Mouse (Mus musculus): ENCODE results near the gene Kcp. TPM values are rescaled to one million over a fixed set of nuclear protein-coding genes. Genes with fewer than 3 reads are reported as not detected.
A peak's percentile ranks its signal among the peaks of the same experiment; 100 is the strongest.

The Kcp gene
- total and polyA plus RNA-seq, 2 experiments from 2014 or later: 7.7 to 27.5 TPM

DNA sequence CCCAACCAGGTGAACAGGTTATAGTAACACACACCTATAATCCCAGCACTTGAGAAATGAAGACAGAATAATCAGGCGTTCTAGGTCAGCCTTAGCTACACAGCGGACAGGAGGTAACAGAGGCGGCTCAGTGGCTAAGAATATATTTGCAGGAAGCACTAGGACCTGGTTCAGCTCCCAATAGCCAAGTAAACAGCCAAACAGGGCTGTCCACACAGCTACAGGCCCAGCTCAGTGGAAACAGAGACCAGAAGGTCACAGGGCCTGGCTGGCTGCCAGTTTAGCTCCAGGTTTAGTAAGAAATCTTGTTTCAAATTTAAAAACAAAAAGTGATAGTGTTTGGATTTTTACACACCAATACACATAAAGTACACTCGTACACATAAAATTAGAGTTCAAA lies 13.7 kb downstream of the Kcp start:
- Histone ChIP-seq H3K9me3 (ENCODE audit: low read length) (no peaks in the 10 kb centered on the region), H3K4me3 (ENCODE audit: low read length) (no peak overlapping the region), H3K27ac (no peak overlapping the region), H3K36me3 (ENCODE audit: insufficient read depth, low read length) (no peaks in the 10 kb centered on the region), H3K4me1 (ENCODE audit: insufficient read depth, low read length) (no peaks in the 10 kb centered on the region), H3K27me3 (ENCODE audit: insufficient read depth, low read length) (peaks cover 14% of the 10 kb centered on the region; the same call in 1 of the 2 replicates), H3K4me2 (ENCODE audit: low read depth, low read length) (no peak overlapping the region), H3K9ac (replicated peaks; ENCODE audit: low read length) (no peak overlapping the region)
- WGBS: 87% methylated on average over 4 of the region's 4 CpGs
- ATAC-seq (no peak), DNase-seq (ENCODE audit: low spot score) (no peak)
- TF ChIP-seq CTCF (IDR thresholded peaks at IDR 0.05; ENCODE audit: low read depth): no peak

DNA sequence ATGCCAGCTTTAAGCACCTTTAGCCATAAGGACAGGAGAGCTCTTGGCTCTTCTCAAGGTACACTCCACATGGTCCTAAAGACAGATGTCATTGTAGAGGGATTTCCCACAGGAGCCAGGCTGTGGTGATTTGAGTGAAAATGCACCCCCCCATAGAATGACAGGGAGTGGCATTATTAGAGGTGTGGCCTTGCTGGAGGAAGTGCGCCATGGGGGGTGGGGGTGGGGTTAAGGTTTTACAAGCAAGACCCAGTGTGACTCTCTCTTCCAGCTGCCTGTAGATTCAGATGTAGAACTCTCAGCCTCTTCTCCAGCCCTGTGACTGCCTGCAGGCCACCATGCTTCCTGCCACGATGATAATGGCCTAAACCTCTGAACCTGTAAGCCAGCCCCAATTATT lies 21.8 kb downstream of the Kcp start:
- Histone ChIP-seq H3K9ac (replicated peaks; ENCODE audit: low read length) (no peak overlapping the region), H3K4me1 (ENCODE audit: insufficient read depth, low read length) (no peaks in the 10 kb centered on the region), H3K4me3 (ENCODE audit: low read length) (no peak overlapping the region), H3K27me3 (ENCODE audit: insufficient read depth, low read length) (no peaks in the 10 kb centered on the region), H3K27ac (no peak overlapping the region), H3K4me2 (ENCODE audit: low read depth, low read length) (no peak overlapping the region), H3K36me3 (ENCODE audit: insufficient read depth, low read length) (no peaks in the 10 kb centered on the region), H3K9me3 (ENCODE audit: low read length) (no peaks in the 10 kb centered on the region)
- 53% methylated on average over 2 of the region's 2 CpGs for WGBS
- ATAC-seq (no peak), DNase-seq (ENCODE audit: low spot score) (no peak)
- TF ChIP-seq CTCF (IDR thresholded peaks at IDR 0.05; ENCODE audit: low read depth): no peak

DNA sequence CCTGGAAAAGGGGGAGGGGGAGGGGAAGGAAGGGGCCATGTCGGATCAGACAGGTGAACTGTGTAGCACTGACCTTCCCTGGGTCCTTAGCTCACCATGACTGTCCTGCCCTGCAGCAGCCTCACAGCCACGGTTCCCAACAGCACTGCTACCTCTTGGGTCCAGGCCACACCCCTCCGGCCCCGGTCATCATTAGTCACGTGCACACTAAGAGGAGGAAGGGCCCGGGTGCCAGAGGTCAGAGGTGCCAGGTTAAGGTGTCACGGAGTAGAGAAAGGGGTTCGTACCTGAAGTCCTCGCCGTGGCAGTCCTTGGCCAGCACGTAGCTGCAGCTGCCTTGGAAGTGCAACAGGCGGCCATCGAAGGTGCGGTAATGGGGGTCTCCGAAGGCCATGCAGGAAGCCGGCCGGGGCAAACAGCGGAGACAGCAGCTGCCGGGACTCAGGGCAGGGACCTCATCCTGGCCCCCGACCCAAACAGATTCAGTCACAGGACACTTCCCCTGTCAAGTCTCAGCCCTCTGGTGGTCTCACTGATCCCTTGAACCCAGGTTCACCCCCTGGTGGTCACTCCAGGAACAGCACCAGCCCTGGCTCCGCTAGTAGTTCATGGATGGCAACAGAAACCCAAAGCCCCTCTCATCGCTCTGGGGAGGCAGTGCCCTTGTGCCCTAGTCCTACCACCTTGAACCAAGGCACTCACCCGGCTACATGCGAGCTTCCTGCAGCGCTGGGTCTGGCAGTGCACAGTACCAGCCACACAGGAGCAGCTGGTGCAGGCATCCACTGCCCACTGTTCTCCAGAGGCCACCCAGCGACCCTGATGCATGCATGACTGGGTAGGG lies 22.8 kb downstream of the Kcp start:
- peak overlapping the region; percentile 21 for H3K4me3 ChIP-seq (ENCODE audit: low read length)
- H3K27me3 ChIP-seq (ENCODE audit: insufficient read depth, low read length): no peaks in the 10 kb centered on the region
- WGBS: 5% methylated on average over 26 of the region's 26 CpGs
- H3K4me2 ChIP-seq (ENCODE audit: low read depth, low read length): peak overlapping the region; percentile 62
- DNase-seq (ENCODE audit: low spot score): peak; percentile 82
- H3K27ac ChIP-seq: no peak overlapping the region
- no peaks in the 10 kb centered on the region for H3K9me3 ChIP-seq (ENCODE audit: low read length)
- no peaks in the 10 kb centered on the region for H3K36me3 ChIP-seq (ENCODE audit: insufficient read depth, low read length)
- ATAC-seq: peak; percentile 64
- H3K9ac ChIP-seq (replicated peaks; ENCODE audit: low read length): no peak overlapping the region
- no peaks in the 10 kb centered on the region for H3K4me1 ChIP-seq (ENCODE audit: insufficient read depth, low read length)
- TF ChIP-seq CTCF (IDR thresholded peaks at IDR 0.05; ENCODE audit: low read depth): peak; percentile 96

DNA sequence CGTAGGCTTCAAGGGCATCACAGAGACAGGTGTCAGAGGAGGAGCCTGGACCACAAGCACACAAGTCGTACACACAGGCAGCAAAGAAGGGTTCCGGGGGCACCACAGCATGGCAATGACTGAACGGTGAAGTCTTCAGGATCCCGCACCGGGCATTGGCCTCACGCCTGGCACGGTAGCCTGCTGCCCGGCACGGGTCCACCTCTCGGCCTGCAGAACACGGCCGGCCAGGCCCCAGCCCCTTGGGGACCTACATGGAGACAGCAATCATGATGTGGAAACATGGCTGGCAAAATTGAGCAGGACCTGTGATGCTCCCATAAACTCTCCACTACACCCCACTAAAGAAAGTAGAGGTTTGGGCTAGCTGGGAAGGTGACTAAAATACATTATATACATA lies 25.1 kb downstream of the Kcp start:
- Histone ChIP-seq H3K4me1 (ENCODE audit: insufficient read depth, low read length) (no peaks in the 10 kb centered on the region), H3K9ac (replicated peaks; ENCODE audit: low read length) (no peak overlapping the region), H3K9me3 (ENCODE audit: low read length) (no peaks in the 10 kb centered on the region), H3K4me2 (ENCODE audit: low read depth, low read length) (no peak overlapping the region), H3K27ac (no peak overlapping the region), H3K36me3 (ENCODE audit: insufficient read depth, low read length) (no peaks in the 10 kb centered on the region), H3K4me3 (ENCODE audit: low read length) (no peak overlapping the region), H3K27me3 (ENCODE audit: insufficient read depth, low read length) (no peaks in the 10 kb centered on the region)
- TF ChIP-seq CTCF (IDR thresholded peaks at IDR 0.05; ENCODE audit: low read depth): no peak
- ATAC-seq: no peak
- DNase-seq (ENCODE audit: low spot score): no peak
- WGBS: 92% methylated on average over 13 of the region's 13 CpGs

DNA sequence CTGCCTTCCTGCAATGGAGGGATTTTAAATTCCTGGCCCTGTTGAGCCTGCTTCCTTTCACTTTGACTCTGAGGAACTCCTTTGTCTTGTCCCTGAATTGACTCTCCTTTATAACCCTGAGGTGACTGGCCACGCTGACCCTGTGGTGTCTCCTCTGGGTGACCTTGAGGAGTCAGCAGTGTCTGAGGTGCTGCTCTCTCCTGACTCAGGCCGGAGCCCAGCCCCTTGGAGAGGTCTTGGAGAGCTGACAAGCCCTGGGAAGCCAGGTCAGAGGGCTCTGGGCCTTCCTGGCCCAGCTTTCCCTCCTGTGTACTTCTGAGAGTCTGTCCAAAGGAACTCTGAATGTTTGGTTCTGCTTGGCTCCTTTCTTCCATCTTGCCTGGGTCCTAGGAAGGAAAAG lies 33.0 kb downstream of the Kcp start:
- Histone ChIP-seq H3K27me3 (ENCODE audit: insufficient read depth, low read length) (no peaks in the 10 kb centered on the region), H3K9me3 (ENCODE audit: low read length) (no peaks in the 10 kb centered on the region), H3K27ac (no peak overlapping the region), H3K36me3 (ENCODE audit: insufficient read depth, low read length) (peaks cover 12% of the 10 kb centered on the region; the same call in 1 of the 2 replicates), H3K9ac (replicated peaks; ENCODE audit: low read length) (no peak overlapping the region), H3K4me3 (ENCODE audit: low read length) (no peak overlapping the region), H3K4me2 (ENCODE audit: low read depth, low read length) (no peak overlapping the region; the same call in 1 of the 2 replicates), H3K4me1 (ENCODE audit: insufficient read depth, low read length) (no peaks in the 10 kb centered on the region)
- ATAC-seq (no peak), DNase-seq (ENCODE audit: low spot score) (no peak)
- TF ChIP-seq CTCF (IDR thresholded peaks at IDR 0.05; ENCODE audit: low read depth): no peak
- WGBS: 51% methylated on average over 2 of the region's 2 CpGs

DNA sequence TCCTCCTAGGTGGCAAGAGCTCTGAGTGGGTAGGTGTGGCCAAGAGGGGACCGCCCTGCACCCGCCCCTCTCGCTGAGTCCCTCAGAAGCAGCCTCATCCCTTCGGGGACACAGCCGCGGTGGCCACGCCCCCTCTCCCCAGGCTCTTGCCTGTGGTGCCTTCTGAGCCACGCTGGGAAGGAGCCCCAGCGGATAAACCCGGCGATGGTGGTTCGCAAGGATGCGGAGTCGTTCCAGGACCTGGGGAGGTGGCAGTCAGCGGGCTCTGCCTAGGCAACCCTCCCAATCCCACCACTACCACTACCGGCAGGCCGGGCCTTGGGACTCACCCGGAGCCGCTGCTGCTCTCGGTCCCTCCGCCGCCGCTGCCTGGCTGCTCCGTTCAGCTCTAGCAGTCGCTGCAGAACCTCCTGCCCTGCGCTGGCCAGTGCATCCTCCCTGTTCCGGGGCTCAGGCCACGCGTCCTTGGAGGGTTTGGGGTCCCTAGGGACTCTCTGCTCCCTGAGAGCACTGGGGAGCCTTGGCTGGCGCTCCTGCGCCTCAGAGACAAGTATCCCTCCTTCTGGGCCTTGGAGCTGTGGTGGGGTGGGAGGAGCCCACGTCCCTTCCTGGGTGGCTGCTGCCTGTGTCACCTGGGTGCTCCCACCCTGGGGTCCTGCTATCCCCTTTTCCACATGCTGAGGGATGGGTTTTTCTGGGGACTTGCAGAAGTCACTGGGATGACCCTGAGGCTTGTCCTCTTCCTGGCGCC lies 33.6 kb downstream of the Kcp start:
- Histone ChIP-seq H3K9ac (replicated peaks; ENCODE audit: low read length) (peak overlapping the region; percentile 31), H3K27ac (no peak overlapping the region), H3K4me3 (ENCODE audit: low read length) (peak overlapping the region; percentile 32), H3K4me1 (ENCODE audit: insufficient read depth, low read length) (no peaks in the 10 kb centered on the region), H3K36me3 (ENCODE audit: insufficient read depth, low read length) (peaks cover 12% of the 10 kb centered on the region; the same call in 1 of the 2 replicates), H3K27me3 (ENCODE audit: insufficient read depth, low read length) (no peaks in the 10 kb centered on the region), H3K4me2 (ENCODE audit: low read depth, low read length) (peak overlapping the region; percentile 58), H3K9me3 (ENCODE audit: low read length) (no peaks in the 10 kb centered on the region)
- peak; percentile 91 for ATAC-seq
- peak; percentile 76 for DNase-seq (ENCODE audit: low spot score)
- TF ChIP-seq CTCF (IDR thresholded peaks at IDR 0.05; ENCODE audit: low read depth): no peak
- 3% methylated on average over 31 of the region's 33 CpGs for WGBS

All from hindbrain, postnatal 0 days (tissue).